Mouse (Mus musculus) ES-Bruce4 (cell line): ENCODE results near the gene Aldh4a1.

Experiments
- CTCF ChIP-seq: IDR thresholded peaks from one replicate; pipeline ENCODE4 v1.8.1; 2011; ENCODE audit warnings: low read depth, low read length
- EP300 ChIP-seq: IDR thresholded peaks from 2 replicates; pipeline ENCODE4 v1.6.1; 2011; ENCODE audit warnings: low read depth, low read length; ENCODE audit not compliant: insufficient read depth
- POLR2A ChIP-seq: IDR thresholded peaks from one replicate; pipeline ENCODE4 v1.8.1; 2011; ENCODE audit warnings: low read length; ENCODE audit not compliant: insufficient read depth

GRCm38 (mm10) chr4:139608975-139609374 lies 13.7 kb upstream of the Aldh4a1 start:
- no peak for TF ChIP-seq POLR2A
- no peak for TF ChIP-seq CTCF
- no peak for TF ChIP-seq EP300
